In genomic region chr6:40757346-40757745, GRCm38 (mm10) we compare ENCODE assay signal across 6 mouse cellular contexts.
A peak's percentile ranks its signal among the peaks of the same experiment; 100 is the strongest.
DNase-seq lines count a peak whose midpoint lies in the region; ATAC-seq and TF ChIP-seq lines count a peak whose summit lies in the region.
"Not testable (repeated sequence)": the region's sequence is repeated elsewhere in the genome, so short reads cannot be mapped to it uniquely, and the experiment has no call there.

No protein-coding gene starts in this region.

- not testable (repeated sequence) for TF ChIP-seq CTCF in kidney, postnatal 0 days (IDR thresholded peaks at IDR 0.05; ENCODE audit: low read depth)

- not testable (repeated sequence) for TF ChIP-seq POLR2A in myocyte (IDR thresholded peaks at IDR 0.05; ENCODE audit: insufficient read length, low read depth)

- not testable (repeated sequence) for H3K4me3 ChIP-seq in kidney, embryonic 14.5 days (ENCODE audit: low read length); kidney, embryonic 15.5 days (replicated peaks); kidney, embryonic 16.5 days (ENCODE audit: low read length); kidney, postnatal 0 days (replicated peaks; ENCODE audit: low read depth, low read length); myocyte

- H3K9me3 ChIP-seq in kidney, embryonic 14.5 days (ENCODE audit: control insufficient read depth, low read length); kidney, embryonic 15.5 days (replicated peaks); kidney, embryonic 16.5 days (ENCODE audit: low read length); kidney, postnatal 0 days (replicated peaks; ENCODE audit: low read length): not testable (repeated sequence)

- ATAC-seq in kidney, embryonic 14.5 days (ENCODE audit: low FRiP score, low TSS enrichment) = peak; percentile 92
- peak; percentile 82 for ATAC-seq in kidney, embryonic 15.5 days (replicated peaks; ENCODE audit: low FRiP score)
- ATAC-seq in kidney, embryonic 16.5 days (ENCODE audit: low FRiP score, low TSS enrichment) = peak; percentile 78
- ATAC-seq in kidney, postnatal 0 days (replicated peaks; ENCODE audit: low FRiP score, low read depth) = peak; percentile 92
- peak; percentile 40; the same call in 1 of the 2 replicates for ATAC-seq in monocyte, adult 5-6 weeks (replicated peaks; ENCODE audit: insufficient number of reproducible peaks, low FRiP score, low TSS enrichment, poor library complexity, severe bottlenecking)

- H3ac ChIP-seq in myocyte (ENCODE audit: control insufficient read depth, insufficient read length) = not testable (repeated sequence)

- not testable (repeated sequence) for H3K9ac ChIP-seq in kidney, embryonic 14.5 days (ENCODE audit: low read depth, low read length); kidney, embryonic 15.5 days; kidney, embryonic 16.5 days (replicated peaks; ENCODE audit: low read length); kidney, postnatal 0 days (ENCODE audit: low read depth, low read length)

- H3K27me3 ChIP-seq in kidney, embryonic 14.5 days (ENCODE audit: control insufficient read depth, insufficient read depth, low read length); kidney, embryonic 15.5 days; kidney, embryonic 16.5 days (ENCODE audit: insufficient read depth, low read length); kidney, postnatal 0 days (ENCODE audit: insufficient read depth, low read length); myocyte (ENCODE audit: control insufficient read depth, insufficient read depth, insufficient read length): not testable (repeated sequence)

- H3K27ac ChIP-seq in kidney, embryonic 14.5 days (ENCODE audit: low read depth, low read length); kidney, embryonic 15.5 days; kidney, embryonic 16.5 days (ENCODE audit: low read length); kidney, postnatal 0 days: not testable (repeated sequence)

- H3K4me2 ChIP-seq in kidney, embryonic 14.5 days (replicated peaks; ENCODE audit: low read depth, low read length); kidney, embryonic 15.5 days; kidney, embryonic 16.5 days (replicated peaks; ENCODE audit: low read depth, low read length); kidney, postnatal 0 days (ENCODE audit: low read length): not testable (repeated sequence)
- peak overlapping the region; percentile 63 for H3K4me2 ChIP-seq in myocyte (ENCODE audit: low read depth)

- H3K79me2 ChIP-seq in myocyte (ENCODE audit: control insufficient read depth, insufficient read depth) = not testable (repeated sequence)

- 18% methylated on average over 3 of the region's 4 CpGs for WGBS in kidney, embryonic 14.5 days
- 42% methylated on average over 4 of the region's 4 CpGs for WGBS in kidney, embryonic 15.5 days
- 23% methylated on average over 3 of the region's 4 CpGs for WGBS in kidney, embryonic 16.5 days
- 32% methylated on average over 4 of the region's 4 CpGs for WGBS in kidney, postnatal 0 days

- not testable (repeated sequence) for H3K4me1 ChIP-seq in kidney, embryonic 14.5 days (ENCODE audit: control insufficient read depth, insufficient read depth, low read length); kidney, embryonic 15.5 days; kidney, embryonic 16.5 days (ENCODE audit: insufficient read depth, low read length); kidney, postnatal 0 days (replicated peaks; ENCODE audit: insufficient read depth, low read length)

- not testable (repeated sequence) for H3K36me3 ChIP-seq in kidney, embryonic 14.5 days (ENCODE audit: control insufficient read depth, insufficient read depth, low read length); kidney, embryonic 15.5 days; kidney, embryonic 16.5 days (ENCODE audit: insufficient read depth, low read length); kidney, postnatal 0 days (ENCODE audit: insufficient read depth, low read length); myocyte (ENCODE audit: control insufficient read depth, insufficient read depth)

- DNase-seq in kidney, postnatal 0 days (ENCODE audit: low spot score) = not testable (repeated sequence)

TF ChIP-seq in myocyte, 11 proteins besides CTCF, POLR2A, EP300 and RAD21:
- TF ChIP-seq MYOD1 (IDR thresholded peaks at IDR 0.05; ENCODE audit: control insufficient read depth in 1 of 3, insufficient read length in 2 of 3, low read depth in 2 of 3) = peak in 1 of 3 experiments; percentile 4

Comparison
In these comparisons a context has a peak if more than half of its experiments do, and no peak if none do; other contexts are left out.
1. ATAC-seq: peak in every context shown above with its lines; median percentile 92 in kidney, embryonic 14.5 days; 92 in kidney, postnatal 0 days; 82 in kidney, embryonic 15.5 days; 78 in kidney, embryonic 16.5 days; 40 in monocyte, adult 5-6 weeks.